Mouse (Mus musculus): Measurements from ENCODE around the gene Dnaja3. TPM values are rescaled to one million over a fixed set of nuclear protein-coding genes. Genes with fewer than 3 reads are reported as not detected.

Dnaja3 gene
- total RNA-seq, 4 experiments from 2014 or later: 59.6 to 68.7 (median 64.4) TPM

DNA sequence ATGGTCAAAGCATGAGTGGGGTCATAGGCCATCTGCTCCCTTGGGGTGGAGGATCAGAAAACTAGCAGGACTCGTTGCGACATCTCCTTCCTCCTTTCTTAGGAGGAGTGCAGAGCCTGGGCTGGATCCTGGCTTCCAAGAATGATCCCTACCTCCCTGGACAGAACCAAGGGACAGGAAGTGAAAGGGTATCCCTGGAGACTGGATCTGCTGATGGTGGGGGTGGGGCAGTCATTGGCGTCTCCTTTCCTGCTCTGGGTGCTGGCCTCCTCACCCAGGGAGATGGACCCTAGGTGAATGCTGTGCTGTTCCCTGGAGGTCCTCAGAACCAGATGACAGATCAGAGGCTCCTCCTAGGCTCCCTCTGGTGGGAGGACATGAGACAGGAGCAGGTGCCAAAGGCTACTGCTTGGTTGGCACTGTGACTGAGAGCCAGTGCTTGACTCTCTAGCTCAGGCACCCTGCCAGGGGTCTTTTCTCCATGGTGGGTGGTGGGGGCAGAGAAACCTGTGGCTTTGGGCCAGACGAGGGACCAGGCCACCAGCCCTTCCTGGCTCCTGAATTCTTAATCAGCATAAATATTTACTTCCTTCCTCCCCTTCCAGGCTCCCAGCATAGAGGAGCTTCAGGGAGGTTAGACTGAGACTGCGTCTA, 33.2 kb upstream of the Dnaja3 start:
- no peak for DNase-seq (ENCODE audit: low spot score in 2 of 2)

DNA sequence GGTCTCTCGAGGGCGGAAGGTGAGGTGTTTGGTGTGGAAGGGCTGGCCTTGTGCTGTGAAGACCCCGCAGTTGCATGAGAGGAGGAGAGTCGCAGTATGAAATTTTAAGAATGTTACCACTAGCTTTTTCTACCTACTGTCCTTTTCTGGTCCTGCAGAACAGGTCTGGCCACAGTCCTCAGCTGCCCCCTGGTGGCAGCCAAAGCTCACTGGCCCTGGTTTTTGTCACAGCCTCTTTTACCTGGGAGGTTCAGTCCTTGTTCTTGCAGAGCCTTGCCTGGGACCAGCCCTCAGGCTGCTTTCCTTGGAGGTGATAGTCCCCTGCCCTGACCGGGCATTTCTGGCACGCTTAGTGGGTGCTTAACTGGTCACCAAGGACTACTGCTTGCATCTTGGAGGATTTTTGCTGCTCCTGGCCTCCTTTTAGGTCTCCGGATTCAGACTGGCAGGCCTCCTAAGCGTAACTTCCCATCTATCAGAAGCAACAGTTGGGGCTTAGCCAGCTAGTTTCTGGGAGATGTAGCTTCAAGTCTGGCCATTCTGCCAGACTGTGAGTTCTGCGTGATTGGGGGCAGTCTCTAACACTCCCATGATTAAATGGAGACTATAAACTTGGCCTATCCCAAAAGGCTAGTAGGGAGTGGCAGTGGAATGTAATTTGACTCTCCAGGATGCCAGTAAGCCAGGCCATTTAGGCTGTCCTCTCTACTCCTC, 31.8 kb upstream of the Dnaja3 start:
- DNase-seq (ENCODE audit: low spot score in 2 of 2): peak; percentile 61 to 82

DNA sequence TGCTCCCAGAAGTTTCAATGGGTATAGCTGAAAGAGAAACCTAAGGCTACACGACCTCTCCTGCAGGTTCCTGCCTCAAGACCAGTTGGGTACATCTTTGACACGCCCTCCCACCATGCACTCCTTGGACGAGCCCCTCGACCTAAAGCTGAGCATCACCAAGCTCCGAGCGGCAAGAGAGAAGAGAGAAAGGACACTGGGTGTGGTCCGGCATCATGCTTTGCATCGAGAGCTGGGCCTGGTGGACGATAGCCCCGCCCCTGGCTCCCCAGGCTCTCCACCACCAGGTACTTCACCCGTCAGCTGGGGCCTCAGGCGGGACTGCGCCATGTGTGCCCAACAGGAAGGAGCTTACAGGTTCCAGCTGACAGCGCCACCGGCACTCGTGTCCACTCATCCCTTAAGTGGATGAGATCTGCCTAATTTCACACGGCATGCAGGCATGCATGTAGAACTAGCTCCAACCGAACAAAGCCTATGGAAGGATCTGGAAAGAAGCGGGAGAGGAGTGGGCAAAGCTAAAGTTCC, 31.2 kb upstream of the Dnaja3 start:
- DNase-seq (ENCODE audit: low spot score in 2 of 2): no peak

DNA sequence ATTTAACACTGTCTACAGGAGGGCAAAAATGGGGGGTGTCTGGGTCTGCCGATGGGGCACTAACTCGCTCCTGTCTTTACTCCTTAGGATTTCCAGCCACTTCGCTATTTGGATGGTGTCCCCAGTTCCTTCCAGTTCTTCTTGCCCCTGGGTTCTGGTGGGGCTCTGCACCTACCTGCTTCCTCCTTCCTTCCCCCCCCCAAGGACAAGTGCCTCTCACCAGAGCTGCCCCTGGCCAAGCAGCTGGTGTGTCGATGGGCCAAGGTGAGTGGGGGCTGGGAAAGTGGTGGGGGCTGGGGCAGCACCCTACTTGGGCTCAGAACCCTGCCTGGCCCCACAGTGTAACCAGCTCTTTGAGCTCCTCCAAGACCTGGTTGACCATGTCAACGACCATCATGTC, 28.6 kb upstream of the Dnaja3 start:
- no peak for DNase-seq (ENCODE audit: low spot score in 2 of 2)

DNA sequence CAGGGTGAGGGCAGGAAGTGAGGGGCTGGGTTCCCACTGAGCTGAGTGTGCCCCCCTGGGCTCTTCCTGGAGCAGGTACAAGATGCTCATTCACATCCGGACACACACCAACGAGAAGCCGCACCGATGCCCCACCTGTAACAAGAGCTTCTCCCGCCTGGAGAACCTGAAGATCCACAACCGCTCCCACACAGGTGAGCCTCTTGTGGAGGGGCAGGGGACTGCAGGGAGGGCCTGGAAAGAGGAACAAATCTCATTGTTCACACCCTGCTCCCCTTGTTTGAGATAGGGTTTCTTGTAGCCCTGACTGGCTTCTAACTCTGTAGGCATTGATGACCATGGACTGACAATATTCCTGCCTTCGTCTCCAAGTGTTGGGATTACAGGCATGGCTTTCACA, 28.1 kb upstream of the Dnaja3 start:
- no peak for DNase-seq (ENCODE audit: low spot score in 2 of 2)

DNA sequence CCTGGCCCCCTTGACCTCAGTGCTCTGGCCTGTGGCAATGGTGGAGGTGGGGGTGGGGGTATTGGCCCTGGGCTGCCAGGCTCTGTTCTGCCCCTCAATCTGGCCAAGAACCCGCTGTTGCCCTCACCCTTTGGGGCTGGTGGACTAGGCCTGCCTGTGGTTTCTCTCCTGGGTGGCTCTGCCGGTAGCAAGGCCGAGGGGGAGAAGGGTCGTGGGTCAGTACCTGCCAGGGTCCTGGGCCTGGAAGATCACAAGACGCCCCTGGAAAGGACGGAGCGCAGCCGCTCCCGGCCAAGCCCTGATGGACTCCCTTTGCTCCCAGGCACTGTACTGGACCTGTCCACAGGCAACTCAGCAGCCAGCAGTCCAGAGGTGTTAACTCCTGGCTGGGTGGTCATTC, 26.1 kb upstream of the Dnaja3 start:
- DNase-seq (ENCODE audit: low spot score in 2 of 2): no peak

DNA sequence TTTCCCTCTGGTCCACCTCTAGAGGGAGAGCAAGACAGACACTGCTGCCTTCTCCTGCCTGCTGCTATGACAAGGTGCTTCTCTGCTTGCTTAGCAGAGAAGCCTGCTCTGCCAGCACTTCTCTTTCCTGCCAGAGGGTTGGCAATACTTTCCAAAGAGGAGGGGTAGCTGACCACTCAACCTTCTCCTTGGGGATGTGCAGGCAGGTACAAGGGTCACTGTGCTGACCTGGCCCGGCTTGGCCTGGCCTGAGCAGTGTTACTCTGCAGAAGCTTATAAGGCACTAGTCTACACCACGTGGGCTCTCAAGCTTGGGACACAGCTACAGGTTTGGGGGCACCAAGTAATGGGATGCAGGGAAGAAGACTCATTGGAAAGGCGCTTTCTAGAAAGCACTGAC, 25.1 kb upstream of the Dnaja3 start:
- no peak for DNase-seq (ENCODE audit: low spot score in 2 of 2)

DNA sequence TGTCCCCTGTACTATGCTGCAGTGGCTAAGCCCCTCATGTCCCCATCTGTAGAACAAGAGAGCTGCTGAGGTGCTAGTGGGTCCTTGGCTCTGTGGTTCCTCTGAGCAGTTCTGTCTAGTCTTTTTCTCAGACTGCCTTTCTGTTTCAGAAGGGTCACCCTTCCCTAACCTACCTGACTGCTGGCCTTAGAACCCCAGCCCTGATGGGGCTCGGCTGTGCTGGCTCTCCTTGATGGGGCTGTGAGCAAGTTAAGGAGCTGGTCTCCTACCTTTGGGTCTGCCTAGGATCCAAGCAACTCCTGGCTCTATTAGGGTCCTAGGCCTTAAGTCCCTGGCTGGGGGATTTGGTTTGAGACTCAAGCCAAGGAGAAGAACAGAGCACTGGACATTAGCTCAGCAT, 24.5 kb upstream of the Dnaja3 start:
- no peak for DNase-seq (ENCODE audit: low spot score in 2 of 2)

DNA sequence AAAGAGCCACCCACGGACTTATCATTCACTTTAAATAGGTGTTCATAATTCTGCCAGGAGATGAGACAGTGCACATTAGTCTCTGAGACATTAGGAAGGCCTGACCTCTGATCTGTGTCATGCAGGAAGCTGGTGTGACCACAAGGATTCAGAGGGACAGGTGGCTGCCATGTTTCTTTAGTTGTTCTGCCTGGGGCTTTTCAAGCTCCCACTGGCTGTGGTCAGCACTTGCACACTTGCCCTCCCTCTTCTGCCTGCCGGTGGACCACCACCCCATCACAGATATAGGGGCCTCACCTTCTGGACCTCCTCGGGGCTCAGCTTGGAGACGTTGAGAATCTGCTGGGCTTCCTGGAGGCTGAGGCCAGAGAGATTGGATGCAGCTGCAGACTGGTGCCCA, 23.0 kb upstream of the Dnaja3 start:
- DNase-seq (ENCODE audit: low spot score in 2 of 2): no peak

DNA sequence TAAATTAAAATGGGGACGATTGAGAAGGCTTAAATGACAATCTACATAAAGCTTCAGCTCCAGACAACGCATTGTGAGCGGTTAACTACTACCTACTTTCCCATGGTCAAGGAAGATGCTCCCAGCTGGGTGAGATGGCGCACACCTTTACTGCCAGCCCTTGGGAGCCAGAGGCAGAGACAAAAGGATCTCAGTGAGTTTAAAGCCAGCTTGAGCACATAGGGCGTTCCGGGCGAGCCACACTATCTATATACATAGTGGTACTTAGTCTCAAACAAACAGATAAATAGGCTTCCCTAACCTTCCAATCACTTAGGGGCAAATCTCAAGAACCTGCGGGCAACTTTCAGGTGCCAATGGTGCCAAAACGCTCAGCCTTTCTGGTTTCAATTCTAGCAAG, 15.7 kb upstream of the Dnaja3 start:
- DNase-seq (ENCODE audit: low spot score in 2 of 2): no peak

DNA sequence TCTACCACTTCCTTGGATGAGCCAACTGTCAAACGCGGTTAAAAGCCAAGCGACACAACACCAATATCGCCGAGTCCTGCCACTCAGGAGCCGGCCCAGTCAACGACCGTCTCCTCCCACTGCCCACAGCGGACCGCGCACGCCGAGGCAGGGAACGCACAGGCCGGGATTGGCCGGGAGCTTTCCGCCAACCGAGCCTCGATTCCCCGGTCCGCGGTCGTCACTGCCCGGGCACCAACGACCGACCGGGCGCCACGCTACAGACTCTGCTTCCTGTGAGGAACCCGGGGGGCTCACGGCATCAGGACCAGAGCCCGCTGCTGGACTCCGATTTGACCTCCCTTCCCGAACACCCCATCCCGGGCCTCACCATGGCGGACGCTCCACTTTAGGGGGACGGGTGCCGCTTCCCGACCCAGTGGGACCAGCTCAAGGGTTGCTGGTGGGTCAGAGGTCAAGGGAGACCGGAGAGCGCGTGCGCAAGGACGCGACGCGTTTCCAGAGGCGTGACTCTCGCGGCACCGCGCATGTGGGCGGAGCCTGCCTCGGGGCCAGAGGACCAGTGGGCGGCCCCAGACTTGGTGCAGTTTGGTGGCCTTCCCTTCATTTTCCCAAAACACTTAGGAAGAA, 15.2 kb upstream of the Dnaja3 start, which contains the start of gene Pam16:
Gene Pam16 (minus strand): TSS at position 508 of the 630 bp plus-strand sequence.
- DNase-seq (ENCODE audit: low spot score in 2 of 2): peak; percentile 90

DNA sequence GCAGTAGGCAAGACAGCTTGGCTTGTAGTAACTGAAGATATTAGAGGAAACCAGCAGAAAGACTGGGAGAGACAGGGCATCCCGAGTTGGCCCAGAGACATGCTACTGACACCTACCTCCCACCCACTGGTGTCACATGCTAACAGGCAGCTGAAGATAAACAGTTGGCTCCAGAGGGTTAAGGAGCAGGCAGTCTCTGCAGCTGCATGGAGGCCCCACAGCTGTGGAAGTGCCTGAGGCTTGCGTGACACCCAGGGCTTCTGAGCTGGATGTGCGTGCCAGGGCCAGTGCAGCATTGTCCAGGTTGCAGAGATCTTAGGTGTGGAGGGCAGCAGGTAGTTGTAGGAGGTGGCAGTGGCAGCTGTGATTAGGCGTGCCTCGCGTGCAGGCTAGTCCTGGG, 12.7 kb upstream of the Dnaja3 start:
- DNase-seq (ENCODE audit: low spot score in 2 of 2): no peak

DNA sequence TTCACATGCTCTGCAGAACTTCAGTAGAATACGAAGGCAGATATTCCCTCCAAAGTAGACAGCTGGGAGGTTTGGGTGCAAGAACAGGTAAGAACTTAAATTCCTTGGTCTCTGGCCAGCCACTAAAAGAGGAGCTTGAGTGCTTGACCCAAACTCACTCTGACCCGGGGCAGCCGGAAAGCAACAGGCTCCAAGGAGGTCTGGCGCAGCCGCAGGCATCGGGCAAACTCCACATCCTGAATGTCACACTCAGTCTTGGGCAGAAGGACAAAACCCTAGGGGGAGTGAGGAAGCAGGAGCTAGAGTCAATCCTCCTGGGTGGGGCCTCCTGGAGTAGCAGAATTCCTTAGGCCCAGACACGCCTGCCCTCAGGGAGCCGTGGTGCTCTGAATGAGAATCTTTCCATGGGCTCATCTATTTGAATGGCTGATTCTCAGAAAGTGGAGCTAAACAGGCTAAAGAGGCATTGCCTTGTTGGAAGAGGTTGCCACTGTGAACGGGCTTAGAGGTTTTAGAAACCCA, 10.8 kb upstream of the Dnaja3 start:
- no peak for DNase-seq (ENCODE audit: low spot score in 2 of 2)

DNA sequence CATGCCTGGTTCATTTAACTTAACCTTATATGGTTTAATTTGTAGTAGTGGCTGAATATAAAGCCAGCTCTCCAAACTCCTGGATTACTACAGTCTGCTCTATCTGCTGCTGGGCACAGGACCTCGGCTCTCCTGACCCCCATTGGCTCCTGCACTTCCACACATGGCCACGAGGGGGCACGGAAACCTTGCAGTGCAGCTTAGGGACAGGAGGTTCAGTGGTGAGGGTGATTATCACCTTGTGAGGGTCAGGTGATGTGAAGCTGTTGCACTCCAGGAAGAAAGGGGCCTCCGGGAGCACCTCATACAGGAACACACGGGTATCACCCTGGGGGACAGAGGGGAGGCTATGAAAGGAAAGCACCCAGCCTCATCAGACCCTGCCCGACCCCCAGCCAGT, 9.8 kb upstream of the Dnaja3 start:
- peak; percentile 59 to 73 for DNase-seq (ENCODE audit: low spot score in 2 of 2)

DNA sequence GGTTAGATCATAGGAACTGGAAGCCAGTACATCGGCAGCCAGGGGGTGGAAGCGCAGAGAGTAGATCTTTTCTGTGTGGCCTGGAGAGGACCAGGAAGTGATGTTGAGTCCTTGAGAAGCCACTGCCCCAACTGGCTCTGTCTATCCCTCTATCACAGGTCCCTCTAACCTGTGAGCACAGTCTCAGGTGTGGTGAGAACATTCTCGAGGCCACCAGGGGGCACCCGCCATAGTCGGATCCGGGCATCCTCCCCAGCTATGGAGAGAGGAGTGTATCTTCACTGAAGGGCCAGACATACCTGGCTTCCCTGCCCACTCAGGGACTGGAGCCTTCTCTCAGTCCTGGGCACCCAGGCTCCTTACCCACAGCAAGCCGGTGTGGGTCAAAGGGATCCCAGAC, 7.7 kb upstream of the Dnaja3 start:
- DNase-seq (ENCODE audit: low spot score in 2 of 2): no peak

DNA sequence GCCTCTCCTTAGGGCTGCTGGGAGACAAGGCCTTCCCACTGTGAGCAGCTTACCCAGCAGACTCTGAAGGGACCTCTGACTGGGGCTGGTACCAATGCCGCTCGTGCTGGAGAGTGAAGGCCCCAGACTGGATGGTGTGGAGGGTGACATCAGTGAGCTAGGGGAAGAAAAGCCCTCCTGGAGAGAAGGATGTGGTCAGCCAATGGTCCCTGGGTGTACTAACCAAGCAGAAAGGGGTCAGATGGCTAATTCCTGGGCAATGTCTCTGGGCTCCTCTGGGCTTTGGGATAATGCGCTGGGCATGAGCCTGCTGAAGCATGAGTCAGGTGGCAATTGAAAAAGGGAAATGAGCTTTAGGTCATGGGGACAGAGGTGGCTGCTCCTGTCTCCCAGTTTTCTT, 6.1 kb upstream of the Dnaja3 start:
- DNase-seq (ENCODE audit: low spot score in 2 of 2): no peak

DNA sequence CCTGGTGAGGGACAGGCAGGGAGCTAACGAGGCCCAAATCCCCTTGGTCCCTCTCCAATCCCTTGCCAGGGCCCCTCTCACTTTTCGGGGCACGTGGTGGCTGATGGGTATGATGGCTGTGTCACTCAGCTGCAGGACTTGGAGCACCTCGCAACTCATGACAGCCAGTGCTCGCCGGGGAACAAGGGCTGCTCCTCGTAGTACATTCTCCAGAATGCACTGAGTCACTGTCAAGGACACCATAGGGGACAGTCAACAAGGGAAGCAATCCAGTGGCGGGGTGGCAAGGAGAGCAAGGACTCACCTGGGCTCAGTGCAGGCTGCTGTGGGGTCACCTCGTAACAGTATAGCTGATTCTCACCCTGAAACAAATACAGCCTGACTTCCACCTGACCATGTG, 5.1 kb upstream of the Dnaja3 start:
- no peak for DNase-seq (ENCODE audit: low spot score in 2 of 2)

DNA sequence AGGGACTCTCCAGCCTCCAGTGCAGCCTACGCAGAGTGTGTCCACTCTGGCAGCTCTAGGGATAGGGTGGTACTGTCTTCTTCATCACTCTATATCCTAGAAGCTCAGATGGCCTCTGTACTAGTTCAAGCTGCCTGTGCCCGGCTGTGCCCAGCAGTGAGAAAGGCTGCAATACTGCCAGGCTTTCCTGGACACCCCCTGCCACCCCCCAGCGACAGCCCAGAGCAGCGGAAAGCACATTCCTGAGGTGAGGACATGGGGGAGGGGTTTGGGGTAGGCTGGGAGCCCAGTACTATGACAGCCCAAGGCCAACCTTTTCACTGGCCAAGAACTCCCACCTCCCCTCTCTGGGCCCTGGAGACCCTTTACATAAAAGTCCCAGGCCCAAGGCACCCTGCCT, 4.0 kb upstream of the Dnaja3 start:
- DNase-seq (ENCODE audit: low spot score in 2 of 2): no peak

DNA sequence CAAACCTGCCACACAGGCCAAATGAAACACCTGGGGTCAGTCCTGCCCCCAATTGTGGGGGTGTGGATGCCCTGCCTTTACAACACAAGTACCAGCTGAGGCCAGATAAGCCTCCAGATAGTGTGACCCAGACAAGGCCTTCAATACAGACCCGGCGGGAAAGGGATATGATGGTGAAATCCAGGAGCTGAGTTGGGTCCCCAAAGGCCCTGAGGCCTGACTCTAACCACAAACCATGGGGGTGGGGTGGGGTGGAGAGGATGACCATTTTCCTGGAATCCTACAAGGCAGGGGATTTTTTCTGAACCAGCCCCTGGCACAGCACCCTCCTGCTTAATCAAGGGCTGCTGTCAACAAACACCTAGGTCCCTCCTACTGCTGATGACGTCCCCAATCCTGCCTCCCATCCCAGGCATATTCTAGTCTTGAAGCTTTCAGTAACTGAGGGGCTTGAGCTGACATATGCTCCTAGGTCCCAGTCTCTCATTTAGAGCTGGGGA, 848 bp upstream of the Dnaja3 start:
- DNase-seq (ENCODE audit: low spot score in 2 of 2): no peak

DNA sequence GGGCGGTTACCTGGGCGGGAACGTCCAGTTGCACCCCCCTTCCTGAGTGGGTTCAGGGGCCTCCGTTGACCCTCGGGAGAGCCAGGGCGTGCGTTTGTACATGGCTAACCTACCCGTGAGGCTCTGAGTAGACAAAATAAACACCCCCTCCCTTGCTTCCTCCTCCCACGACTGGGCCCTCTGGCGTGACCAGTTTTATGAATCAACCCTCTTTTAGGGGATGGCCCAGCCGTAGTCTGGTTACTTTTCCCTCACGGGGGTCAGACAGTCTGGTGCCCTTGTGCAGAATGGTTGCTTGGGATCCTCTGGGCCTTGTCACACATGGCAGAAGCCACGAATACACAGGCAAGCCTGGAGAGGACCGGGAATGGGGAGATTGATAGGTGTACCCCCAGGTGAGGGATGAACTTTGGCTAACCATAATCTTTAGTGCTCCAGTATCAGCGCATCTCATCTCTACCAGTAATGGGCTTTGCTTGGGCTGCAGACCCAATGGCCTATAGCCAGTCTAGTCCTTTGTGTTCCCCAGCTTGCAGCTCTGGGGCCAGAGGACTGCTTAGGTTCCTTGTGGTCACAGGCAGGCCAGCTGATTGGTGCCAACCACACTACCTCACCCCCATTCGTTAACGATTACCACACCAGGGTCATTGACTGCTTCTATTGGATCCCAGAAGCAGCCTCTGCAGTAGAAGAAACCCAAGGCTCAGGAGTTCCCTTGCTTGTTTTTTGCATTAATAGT, 647 bp downstream of the Dnaja3 start:
- no peak for DNase-seq (ENCODE audit: low spot score in 2 of 2)

DNA sequence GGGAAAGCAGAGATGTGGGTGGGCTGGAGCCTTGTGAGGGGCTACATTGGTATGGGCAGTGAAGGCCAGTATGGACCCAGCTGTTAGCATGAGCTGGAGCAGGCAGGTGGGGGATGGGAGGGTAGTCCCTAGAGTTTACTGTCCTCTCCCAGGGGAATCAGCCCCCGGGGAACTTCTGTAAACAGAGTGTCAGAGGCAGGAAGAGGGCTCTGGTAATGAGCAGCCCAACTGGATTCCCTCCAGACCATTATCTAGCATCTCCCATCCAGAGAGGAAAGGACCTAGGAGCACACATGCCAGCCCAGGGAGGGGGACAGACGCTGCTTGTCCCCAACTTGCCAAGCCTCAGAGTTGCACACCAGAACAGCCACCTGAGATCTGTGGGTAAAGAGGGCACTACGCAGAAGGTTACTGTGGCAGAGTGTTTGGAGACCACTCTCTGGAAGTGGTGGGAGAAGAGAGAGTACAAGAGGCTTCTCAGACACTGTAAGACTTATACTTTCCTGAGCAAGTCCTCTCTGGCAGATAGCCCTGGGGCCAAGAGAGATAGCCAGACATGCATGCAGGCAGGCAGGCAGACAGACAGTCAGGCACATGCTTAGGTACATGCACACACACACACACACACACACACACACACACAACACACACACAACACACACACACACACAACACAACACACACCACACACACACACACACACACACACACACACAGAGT, 1.5 kb downstream of the Dnaja3 start:
- DNase-seq (ENCODE audit: low spot score in 2 of 2): no peak

All from layer of hippocampus, adult 8-10 months (tissue).